Mouse (Mus musculus) kidney, adult 2 months (tissue): ENCODE data around the gene Frmd4b.

Experiments used
- CTCF ChIP-seq: fragments of 200-500 bp; conservative IDR thresholded peaks from 2 replicates; pipeline ENCODE4 v1.5.1; 2011; ENCODE audit warnings: low read depth, mild to moderate bottlenecking, control low read depth, low read length, moderate library complexity, mixed read lengths; ENCODE audit not compliant: insufficient read depth, insufficient read length
- POLR2A ChIP-seq: fragments of 200-500 bp; IDR thresholded peaks from one replicate; pipeline ENCODE4 v1.6.1; 2011; ENCODE audit warnings: low read depth, low read length, control low read depth

DNA sequence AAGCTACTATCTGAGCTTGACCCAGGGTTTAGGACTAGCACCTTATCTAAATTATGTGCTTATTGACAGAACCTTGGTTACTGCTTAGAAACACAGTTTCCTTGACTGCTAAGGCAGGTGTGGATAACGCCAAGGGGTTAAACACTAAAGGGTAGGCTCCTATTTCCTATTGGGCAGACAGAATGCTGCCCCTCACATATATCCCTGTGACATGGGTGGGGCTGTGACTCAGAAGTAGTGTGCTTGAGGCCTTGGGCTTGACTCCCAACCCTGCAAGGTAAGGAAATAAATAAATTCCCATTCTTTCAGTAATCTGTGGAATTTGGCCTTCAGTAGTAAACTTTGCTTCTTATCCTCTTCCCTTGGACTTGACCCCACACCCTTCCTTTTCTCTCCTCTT is 275.7 kb downstream of the Frmd4b start:
- TF ChIP-seq CTCF (no peak), POLR2A (no peak)
